Mouse (Mus musculus) right cerebral cortex, adult 2 months (tissue): ENCODE measurements around the gene Synj1.
A peak's percentile ranks its signal among the peaks of the same experiment; 100 is the strongest.

ENCODE experiments used
- DNase-seq, 2 experiments: peaks; one replicate each; pipeline ENCODE4 v3.0.0; 2021 to 2022; ENCODE audit warnings: low spot score in 2 of 2

Synj1 gene

GRCm38 (mm10) chr16:91010581-91011020 is 507 bp downstream of the Synj1 start:
- DNase-seq: peak in 1 of 2 experiments; percentile 61

GRCm38 (mm10) chr16:91009942-91010529 is 1.1 kb downstream of the Synj1 start:
- peak in 1 of 2 experiments; percentile 29 for DNase-seq

- no peak for DNase-seq
These were observed 6.1 kb downstream of the Synj1 start for GRCm38 (mm10) chr16:91004915-91005538.

GRCm38 (mm10) chr16:91001098-91001497 is 10.0 kb downstream of the Synj1 start:
- DNase-seq: no peak

GRCm38 (mm10) chr16:90999827-91000226 is 11.3 kb downstream of the Synj1 start:
- DNase-seq: no peak

- DNase-seq: peak; percentile 35 to 43
These were observed 13.3 kb downstream of the Synj1 start for GRCm38 (mm10) chr16:90997822-90998221.

- no peak for DNase-seq
These were observed 14.5 kb downstream of the Synj1 start for GRCm38 (mm10) chr16:90996327-90997243.

- no peak for DNase-seq
These were observed 15.6 kb downstream of the Synj1 start for GRCm38 (mm10) chr16:90995498-90995897.

GRCm38 (mm10) chr16:90995023-90995422 is 16.1 kb downstream of the Synj1 start:
- no peak for DNase-seq

GRCm38 (mm10) chr16:90989162-90989561 is 21.9 kb downstream of the Synj1 start:
- DNase-seq: no peak

GRCm38 (mm10) chr16:90988665-90989064 is 22.4 kb downstream of the Synj1 start:
- no peak for DNase-seq

- no peak for DNase-seq
These were observed 23.1 kb downstream of the Synj1 start for GRCm38 (mm10) chr16:90988039-90988438.

- DNase-seq: peak; percentile 20 to 26
These were observed 40.1 kb downstream of the Synj1 start for GRCm38 (mm10) chr16:90971004-90971403.

GRCm38 (mm10) chr16:90966241-90966640 is 44.9 kb downstream of the Synj1 start:
- DNase-seq: no peak

GRCm38 (mm10) chr16:90964302-90964701 is 46.8 kb downstream of the Synj1 start:
- DNase-seq: no peak

GRCm38 (mm10) chr16:90963866-90964265 is 47.2 kb downstream of the Synj1 start:
- DNase-seq: no peak

- no peak for DNase-seq
These were observed 47.9 kb downstream of the Synj1 start for GRCm38 (mm10) chr16:90963231-90963630.

- peak; percentile 53 to 74 for DNase-seq
These were observed 52.6 kb downstream of the Synj1 start for GRCm38 (mm10) chr16:90958301-90959085.

- DNase-seq: no peak
These were observed 55.6 kb downstream of the Synj1 start for GRCm38 (mm10) chr16:90955494-90955893.

- no peak for DNase-seq
These were observed 57.3 kb downstream of the Synj1 start for GRCm38 (mm10) chr16:90953770-90954169.

GRCm38 (mm10) chr16:90953147-90953546 is 58.0 kb downstream of the Synj1 start:
- DNase-seq: no peak
